Mouse (Mus musculus): ENCODE data around the gene Syt7. TPM values are rescaled to one million over a fixed set of nuclear protein-coding genes. Genes with fewer than 3 reads are reported as not detected.
A peak's percentile ranks its signal among the peaks of the same experiment; 100 is the strongest.

The Syt7 gene
- 10.9 and 11.7 TPM in 2 replicates for polyA plus RNA-seq (2012; rRNA removed)

DNA sequence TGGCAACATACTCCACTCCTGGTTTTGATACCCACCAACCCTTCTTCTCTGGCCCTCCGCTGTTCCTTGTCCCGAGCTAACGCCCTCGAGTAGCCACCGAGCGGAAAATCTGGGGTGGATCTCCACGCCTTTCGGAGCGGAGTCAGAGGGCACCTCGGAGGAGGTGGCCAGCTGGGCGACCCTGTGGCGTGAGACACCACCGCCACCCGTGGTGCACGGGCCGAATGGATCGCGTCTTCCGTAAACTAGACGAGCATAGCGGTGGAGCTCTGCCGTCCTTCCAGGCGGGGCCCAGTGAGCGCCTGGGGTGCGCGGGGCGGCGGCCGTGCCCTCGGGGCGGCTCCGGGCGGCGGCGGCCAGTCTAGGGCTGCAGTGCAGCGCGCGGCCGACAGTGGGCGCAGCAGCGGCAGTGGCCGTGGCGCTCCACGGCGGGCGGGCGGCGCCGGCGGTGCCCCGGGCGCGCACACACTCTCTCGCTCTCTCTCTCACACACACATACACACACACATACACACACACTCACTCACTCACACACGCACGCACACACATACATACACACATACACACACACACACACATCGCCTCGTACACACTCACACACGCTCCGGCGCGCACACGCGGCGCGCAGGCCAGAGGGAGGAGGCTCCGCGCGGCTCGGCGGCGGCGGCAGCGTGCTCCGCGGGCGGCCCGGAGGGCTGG is at the start of gene Syt7:
Gene Syt7, plus strand, starts transcription at position 476 of the 699 bp plus-strand sequence.
- TF ChIP-seq POLR2A (IDR thresholded peaks at IDR 0.05; ENCODE audit: borderline replicate concordance, extremely low read depth, low read depth, low read length) = no peak
- TF ChIP-seq CTCF (IDR thresholded peaks at IDR 0.05; ENCODE audit: insufficient read depth, low read length) = peak; percentile 5; the same call in 1 of the 2 replicates
- Histone ChIP-seq H3K4me3 (replicated peaks; ENCODE audit: extremely low read depth, low read depth, low read length) (peak within 1 kb of the TSS; percentile 76), H3K4me1 (ENCODE audit: control insufficient read depth, insufficient read depth, low read length) (peaks cover 2% of the 10 kb centered on the region; the same call in 1 of the 2 replicates)
- under 1% methylated on average over 71 of the region's 78 CpGs for WGBS
- peak; percentile 92 for DNase-seq

DNA sequence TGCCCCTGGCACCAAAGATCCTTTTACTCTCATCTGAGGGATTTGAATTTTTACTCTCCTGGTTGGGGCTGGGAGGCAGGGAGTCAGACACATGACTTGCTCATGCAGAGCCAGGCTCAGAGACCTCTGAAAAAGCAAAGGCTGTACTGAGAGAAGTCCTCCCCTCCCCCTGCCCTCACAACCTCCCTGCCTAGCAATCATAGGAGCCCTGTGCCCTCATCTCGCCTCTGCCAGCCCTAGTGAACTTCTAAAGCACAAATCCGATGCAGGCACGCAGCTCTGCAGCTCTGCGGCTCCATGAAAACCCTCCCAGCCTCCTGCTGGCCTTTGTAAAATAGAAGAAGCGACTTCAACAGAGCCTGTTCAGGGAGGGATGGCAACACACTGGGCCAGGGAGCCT is 49.6 kb upstream of the Syt7 start:
- H3K4me1 ChIP-seq (ENCODE audit: control insufficient read depth, insufficient read depth, low read length) = no peaks in the 10 kb centered on the region
- no peak overlapping the region for H3K4me3 ChIP-seq (replicated peaks; ENCODE audit: extremely low read depth, low read depth, low read length)
- DNase-seq = no peak
- TF ChIP-seq CTCF (IDR thresholded peaks at IDR 0.05; ENCODE audit: insufficient read depth, low read length) (no peak), POLR2A (IDR thresholded peaks at IDR 0.05; ENCODE audit: borderline replicate concordance, extremely low read depth, low read depth, low read length) (no peak)
- WGBS = 46% methylated on average over 5 of the region's 5 CpGs

DNA sequence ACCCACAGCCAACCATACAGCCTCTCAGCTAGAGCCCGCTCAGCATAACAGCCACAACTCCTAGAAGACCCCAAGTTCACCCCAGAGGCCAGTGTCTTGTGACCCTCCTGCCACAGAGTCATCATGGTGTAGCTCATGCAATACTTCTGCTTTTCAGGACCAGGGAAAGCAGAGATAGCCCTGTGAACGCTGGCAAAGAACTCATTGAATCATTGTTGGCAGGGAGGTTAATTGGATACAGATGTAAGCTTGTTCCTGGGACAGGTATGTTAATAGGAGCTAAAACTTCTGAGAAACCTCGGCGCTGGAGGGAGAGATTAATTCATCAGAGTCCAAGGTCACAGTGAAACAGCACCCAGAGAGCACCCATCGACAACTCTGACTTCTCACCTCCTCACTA is 48.2 kb upstream of the Syt7 start:
- Histone ChIP-seq H3K4me1 (ENCODE audit: control insufficient read depth, insufficient read depth, low read length) (no peaks in the 10 kb centered on the region), H3K4me3 (replicated peaks; ENCODE audit: extremely low read depth, low read depth, low read length) (no peak overlapping the region)
- WGBS = 35% methylated on average over 5 of the region's 5 CpGs
- DNase-seq = no peak
- TF ChIP-seq POLR2A (IDR thresholded peaks at IDR 0.05; ENCODE audit: borderline replicate concordance, extremely low read depth, low read depth, low read length) (no peak), CTCF (IDR thresholded peaks at IDR 0.05; ENCODE audit: insufficient read depth, low read length) (no peak)

DNA sequence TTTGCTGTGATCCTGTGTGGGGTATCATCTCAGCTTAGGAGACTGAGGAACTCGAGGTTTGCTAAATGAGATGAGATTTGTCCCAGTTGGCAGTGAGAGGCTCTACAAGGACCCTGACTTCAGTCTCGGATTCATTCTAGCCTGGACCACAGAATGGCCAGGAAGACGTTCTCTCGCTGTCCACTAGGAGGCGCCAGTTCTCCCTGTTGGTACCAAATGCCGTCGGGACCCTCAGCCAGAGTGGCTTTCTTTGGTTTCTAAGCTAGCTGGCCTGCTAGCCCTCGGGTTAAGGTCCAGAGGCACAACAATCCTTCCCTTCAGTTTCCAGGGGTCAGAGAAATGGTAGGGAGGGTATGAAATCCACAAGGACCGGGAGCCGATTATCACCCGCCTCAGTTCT is 47.7 kb upstream of the Syt7 start:
- Histone ChIP-seq H3K4me3 (replicated peaks; ENCODE audit: extremely low read depth, low read depth, low read length) (no peak overlapping the region), H3K4me1 (ENCODE audit: control insufficient read depth, insufficient read depth, low read length) (no peaks in the 10 kb centered on the region)
- DNase-seq = peak; percentile 47
- TF ChIP-seq POLR2A (IDR thresholded peaks at IDR 0.05; ENCODE audit: borderline replicate concordance, extremely low read depth, low read depth, low read length) (no peak), CTCF (IDR thresholded peaks at IDR 0.05; ENCODE audit: insufficient read depth, low read length) (peak; percentile 86)
- WGBS = 16% methylated on average over 11 of the region's 11 CpGs

DNA sequence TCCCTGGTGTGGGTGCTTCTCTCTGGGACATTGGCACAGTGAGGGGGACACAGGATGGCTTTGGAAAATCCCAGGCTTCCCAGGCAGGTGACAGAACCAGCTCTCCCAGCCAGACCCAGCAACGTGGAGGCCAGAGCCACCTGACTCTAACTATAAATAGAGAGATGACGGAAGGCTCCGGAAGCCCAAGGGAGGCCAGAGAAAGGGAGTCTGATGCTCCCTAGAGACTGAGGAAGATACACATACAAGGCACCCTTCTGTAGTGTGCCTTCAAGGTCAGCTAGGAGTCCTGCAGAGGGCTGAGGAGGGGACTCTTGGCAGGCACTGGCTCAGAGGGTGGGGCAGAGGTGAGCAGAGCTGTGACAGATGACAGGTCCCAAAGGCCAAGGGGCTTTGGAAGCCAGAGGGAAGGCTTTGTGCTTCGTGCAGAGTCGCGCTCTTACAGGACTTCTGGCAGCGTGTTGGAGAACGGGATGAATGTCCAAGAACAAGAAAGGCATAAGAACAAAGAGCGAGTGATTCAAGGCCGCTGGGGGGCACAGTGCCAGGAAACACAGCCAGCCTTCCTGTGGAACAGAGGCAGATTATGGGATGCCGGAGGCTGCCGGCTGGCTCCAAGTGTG is 47.0 kb upstream of the Syt7 start:
- peak; percentile 8 for DNase-seq
- 20% methylated on average over 12 of the region's 12 CpGs for WGBS

DNA sequence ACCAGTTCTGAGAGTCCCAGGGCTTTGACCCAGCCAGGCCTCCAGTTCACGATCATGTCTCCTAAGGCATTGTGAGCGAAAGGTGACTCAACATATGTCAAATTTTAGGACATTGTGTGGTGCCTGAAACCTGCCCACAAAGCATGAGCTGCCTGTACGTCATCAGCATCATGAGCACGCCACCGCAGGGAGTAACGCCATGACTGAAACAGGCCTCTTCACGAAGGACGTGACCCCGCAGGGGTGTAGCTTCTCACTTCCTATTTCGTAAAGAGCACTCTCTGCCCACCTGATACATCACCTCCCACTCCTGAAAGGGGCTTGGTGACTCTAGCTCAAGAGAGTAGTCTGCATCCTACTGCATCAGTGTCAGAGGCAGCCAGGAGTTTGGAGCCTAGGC is 45.0 kb upstream of the Syt7 start:
- no peaks in the 10 kb centered on the region for H3K4me1 ChIP-seq (ENCODE audit: control insufficient read depth, insufficient read depth, low read length)
- TF ChIP-seq CTCF (IDR thresholded peaks at IDR 0.05; ENCODE audit: insufficient read depth, low read length) (no peak), POLR2A (IDR thresholded peaks at IDR 0.05; ENCODE audit: borderline replicate concordance, extremely low read depth, low read depth, low read length) (no peak)
- 82% methylated on average over 10 of the region's 10 CpGs for WGBS

More for the DNA sequence above, 47.0 kb upstream of the Syt7 start:
- Histone ChIP-seq H3K4me3 (replicated peaks; ENCODE audit: extremely low read depth, low read depth, low read length) (no peak overlapping the region), H3K4me1 (ENCODE audit: control insufficient read depth, insufficient read depth, low read length) (no peaks in the 10 kb centered on the region)
- no peak for TF ChIP-seq POLR2A (IDR thresholded peaks at IDR 0.05; ENCODE audit: borderline replicate concordance, extremely low read depth, low read depth, low read length)
- TF ChIP-seq CTCF (IDR thresholded peaks at IDR 0.05; ENCODE audit: insufficient read depth, low read length) = no peak

DNA sequence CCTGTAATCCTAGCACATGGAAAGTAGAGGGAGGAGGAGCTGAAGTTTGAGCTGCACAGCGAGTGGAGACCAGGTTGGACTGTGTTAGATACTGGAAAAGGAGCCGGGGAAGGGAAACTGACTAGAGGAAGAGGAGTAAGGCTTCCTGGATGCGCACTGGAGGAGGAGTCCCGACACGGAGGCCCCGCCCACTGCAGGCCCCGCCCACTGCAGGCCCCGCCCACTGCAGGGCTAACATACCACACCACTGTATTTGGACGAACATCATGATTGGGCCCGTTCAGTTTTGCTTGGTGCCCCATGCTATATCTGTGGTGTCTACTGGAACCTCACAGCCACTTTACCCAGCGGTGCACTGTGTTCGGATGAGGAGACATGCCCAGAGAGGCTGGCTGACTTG is 43.2 kb upstream of the Syt7 start:
- 36% methylated on average over 12 of the region's 12 CpGs for WGBS
- no peak overlapping the region for H3K4me3 ChIP-seq (replicated peaks; ENCODE audit: extremely low read depth, low read depth, low read length)
- no peak for DNase-seq
- H3K4me1 ChIP-seq (ENCODE audit: control insufficient read depth, insufficient read depth, low read length) = no peaks in the 10 kb centered on the region
- TF ChIP-seq POLR2A (IDR thresholded peaks at IDR 0.05; ENCODE audit: borderline replicate concordance, extremely low read depth, low read depth, low read length) (no peak), CTCF (IDR thresholded peaks at IDR 0.05; ENCODE audit: insufficient read depth, low read length) (no peak)

More for the DNA sequence above, 45.0 kb upstream of the Syt7 start:
- H3K4me3 ChIP-seq (replicated peaks; ENCODE audit: extremely low read depth, low read depth, low read length) = no peak overlapping the region
- no peak for DNase-seq

DNA sequence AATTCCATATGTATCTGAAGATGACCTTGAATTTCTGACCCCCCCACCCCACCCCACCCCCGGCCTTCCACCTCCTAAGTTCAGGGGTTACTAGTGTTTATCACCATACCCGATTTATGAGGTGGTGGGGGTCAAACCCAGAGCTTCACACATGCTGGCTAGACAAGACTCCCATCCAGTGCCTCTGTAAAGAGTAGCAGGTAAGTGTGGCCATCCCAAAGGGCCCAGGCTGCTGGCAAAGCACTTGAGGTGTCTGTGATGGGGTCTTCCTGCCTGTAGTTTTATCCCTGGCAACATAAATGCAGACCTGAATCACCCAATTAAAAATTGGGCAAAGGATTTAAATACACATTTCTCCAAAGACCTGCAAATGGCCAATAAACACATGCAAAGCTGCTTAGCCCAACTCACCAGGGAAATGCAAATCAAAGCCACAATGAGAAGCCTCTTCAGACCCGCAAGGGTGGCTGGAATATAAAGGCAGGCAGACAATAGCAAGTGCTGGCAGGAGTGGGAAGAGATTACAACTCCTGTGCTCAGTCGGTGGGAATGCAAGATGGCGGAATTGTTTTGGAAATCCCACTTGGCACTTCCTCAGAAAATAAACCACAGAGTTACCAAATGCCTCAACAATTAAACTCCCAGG is 41.1 kb upstream of the Syt7 start:
- TF ChIP-seq POLR2A (IDR thresholded peaks at IDR 0.05; ENCODE audit: borderline replicate concordance, extremely low read depth, low read depth, low read length) = no peak
- DNase-seq = no peak
- Histone ChIP-seq H3K4me3 (replicated peaks; ENCODE audit: extremely low read depth, low read depth, low read length) (no peak overlapping the region), H3K4me1 (ENCODE audit: control insufficient read depth, insufficient read depth, low read length) (no peaks in the 10 kb centered on the region)
- WGBS = 62% methylated on average over 5 of the region's 5 CpGs

DNA sequence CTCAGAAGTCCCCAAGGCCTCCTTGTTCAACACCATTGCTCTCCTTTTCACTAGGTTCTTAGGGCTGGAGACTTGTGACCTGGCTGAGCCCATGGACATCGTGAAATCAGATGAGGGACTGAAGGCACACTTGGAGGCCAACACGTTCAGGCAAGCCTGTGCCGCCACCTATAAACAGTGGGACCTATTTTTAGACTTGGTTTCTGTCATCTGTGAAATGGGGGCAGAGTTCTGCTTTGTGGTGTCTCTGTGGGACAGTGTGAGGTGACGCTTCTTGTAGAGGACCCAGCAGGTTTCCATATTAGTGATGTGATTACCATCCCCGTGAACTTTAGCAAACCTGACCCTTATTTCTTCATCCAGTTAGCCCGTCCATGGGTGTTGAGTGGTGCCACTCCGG is 36.7 kb upstream of the Syt7 start:
- no peak overlapping the region for H3K4me3 ChIP-seq (replicated peaks; ENCODE audit: extremely low read depth, low read depth, low read length)
- DNase-seq = no peak

More for the DNA sequence above, 36.7 kb upstream of the Syt7 start:
- 72% methylated on average over 7 of the region's 7 CpGs for WGBS
- no peaks in the 10 kb centered on the region for H3K4me1 ChIP-seq (ENCODE audit: control insufficient read depth, insufficient read depth, low read length)
- TF ChIP-seq POLR2A (IDR thresholded peaks at IDR 0.05; ENCODE audit: borderline replicate concordance, extremely low read depth, low read depth, low read length) = no peak
- TF ChIP-seq CTCF (IDR thresholded peaks at IDR 0.05; ENCODE audit: insufficient read depth, low read length) = no peak
